Mouse (Mus musculus): ENCODE data around the gene Pdzd2. TPM values are rescaled to one million over a fixed set of nuclear protein-coding genes. Genes with fewer than 3 reads are reported as not detected.

The Pdzd2 gene
- polyA plus RNA-seq, 1 experiment from 2014 or later = 9.1 TPM

DNA sequence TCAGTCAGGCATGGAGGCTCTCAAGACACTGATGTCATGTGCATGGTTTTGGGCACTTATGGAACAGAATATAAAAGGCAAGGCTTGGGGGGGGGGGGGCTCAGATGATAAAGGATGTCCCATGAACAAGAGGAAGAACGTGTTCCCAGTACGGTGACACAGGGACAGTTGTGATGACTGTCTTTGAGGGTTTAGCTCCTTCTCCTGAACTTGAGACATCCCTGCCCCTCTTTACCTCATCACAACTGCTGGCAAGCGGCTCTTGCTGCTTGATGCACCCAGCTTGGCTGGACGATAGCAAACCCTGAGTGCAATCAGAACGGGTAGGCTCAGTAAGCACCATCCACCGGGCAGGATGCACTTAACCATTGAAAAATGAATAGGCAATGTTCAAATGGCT, 192.9 kb downstream of the Pdzd2 start:
- Histone ChIP-seq H3K4me1 (replicated peaks; ENCODE audit: control insufficient read depth, insufficient read depth, low read length) (peaks cover 4% of the 10 kb centered on the region; the same call in 1 of the 2 replicates), H3K4me3 (ENCODE audit: low read depth, low read length) (no peak overlapping the region), H3K4me2 (no peak overlapping the region), H3K9me3 (ENCODE audit: control insufficient read depth, low read length) (no peaks in the 10 kb centered on the region), H3K27me3 (replicated peaks; ENCODE audit: control insufficient read depth, insufficient read depth, low read length) (peaks cover 9% of the 10 kb centered on the region), H3K36me3 (ENCODE audit: control insufficient read depth, insufficient read depth, low read length) (no peaks in the 10 kb centered on the region), H3K9ac (ENCODE audit: low read depth, low read length) (no peak overlapping the region), H3K27ac (ENCODE audit: low read depth, low read length) (no peak overlapping the region)
- 78% methylated on average over 6 of the region's 6 CpGs for WGBS
- DNase-seq (ENCODE audit: low spot score) (no peak), ATAC-seq (replicated peaks; ENCODE audit: low FRiP score) (no peak)

- no peak overlapping the region for H3K4me3 ChIP-seq (ENCODE audit: low read depth, low read length)
- H3K4me1 ChIP-seq (replicated peaks; ENCODE audit: control insufficient read depth, insufficient read depth, low read length) = peaks cover 4% of the 10 kb centered on the region; the same call in 1 of the 2 replicates
- H3K4me2 ChIP-seq = no peak overlapping the region
- H3K36me3 ChIP-seq (ENCODE audit: control insufficient read depth, insufficient read depth, low read length) = no peaks in the 10 kb centered on the region
- no peak overlapping the region for H3K27ac ChIP-seq (ENCODE audit: low read depth, low read length)
- peaks cover 9% of the 10 kb centered on the region for H3K27me3 ChIP-seq (replicated peaks; ENCODE audit: control insufficient read depth, insufficient read depth, low read length)
- ATAC-seq (replicated peaks; ENCODE audit: low FRiP score) = no peak
- 69% methylated on average over 6 of the region's 6 CpGs for WGBS
- no peak for DNase-seq (ENCODE audit: low spot score)
- no peaks in the 10 kb centered on the region for H3K9me3 ChIP-seq (ENCODE audit: control insufficient read depth, low read length)
- no peak overlapping the region for H3K9ac ChIP-seq (ENCODE audit: low read depth, low read length)
These were observed 194.1 kb downstream of the Pdzd2 start for GRCm38 (mm10) chr15:12545671-12546070.

DNA sequence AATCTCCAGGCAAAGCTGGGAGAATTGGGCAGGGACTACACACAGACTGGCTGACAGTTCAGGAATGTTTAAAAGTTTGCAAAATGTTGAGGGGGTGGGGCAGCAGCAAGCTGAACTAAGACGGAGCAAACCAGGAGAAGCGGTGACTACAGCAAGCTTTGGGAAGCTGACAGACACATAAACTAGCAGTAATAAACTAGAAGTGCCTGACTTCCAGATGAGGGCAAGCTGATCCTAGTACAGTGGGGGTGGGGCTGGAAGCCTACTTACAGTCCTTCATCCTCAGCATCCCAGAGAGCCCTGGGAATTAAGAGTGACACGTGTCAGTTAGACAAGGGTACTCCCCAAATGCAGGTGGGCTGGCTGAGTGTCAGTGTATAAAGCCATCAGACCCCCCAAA, 194.5 kb downstream of the Pdzd2 start:
- peaks cover 4% of the 10 kb centered on the region; the same call in 1 of the 2 replicates for H3K4me1 ChIP-seq (replicated peaks; ENCODE audit: control insufficient read depth, insufficient read depth, low read length)
- ATAC-seq (replicated peaks; ENCODE audit: low FRiP score) (no peak), DNase-seq (ENCODE audit: low spot score) (no peak)
- no peak overlapping the region for H3K4me2 ChIP-seq
- H3K27ac ChIP-seq (ENCODE audit: low read depth, low read length) = no peak overlapping the region
- H3K9ac ChIP-seq (ENCODE audit: low read depth, low read length) = no peak overlapping the region
- no peaks in the 10 kb centered on the region for H3K36me3 ChIP-seq (ENCODE audit: control insufficient read depth, insufficient read depth, low read length)
- no peaks in the 10 kb centered on the region for H3K9me3 ChIP-seq (ENCODE audit: control insufficient read depth, low read length)
- 50% methylated on average over 3 of the region's 3 CpGs for WGBS
- H3K27me3 ChIP-seq (replicated peaks; ENCODE audit: control insufficient read depth, insufficient read depth, low read length) = peaks cover 9% of the 10 kb centered on the region
- H3K4me3 ChIP-seq (ENCODE audit: low read depth, low read length) = no peak overlapping the region

- 72% methylated on average over 13 of the region's 13 CpGs for WGBS
- ATAC-seq (replicated peaks; ENCODE audit: low FRiP score) = no peak
- H3K27me3 ChIP-seq (replicated peaks; ENCODE audit: control insufficient read depth, insufficient read depth, low read length) = no peaks in the 10 kb centered on the region
These were observed 195.9 kb downstream of the Pdzd2 start for GRCm38 (mm10) chr15:12543686-12544325.

DNA sequence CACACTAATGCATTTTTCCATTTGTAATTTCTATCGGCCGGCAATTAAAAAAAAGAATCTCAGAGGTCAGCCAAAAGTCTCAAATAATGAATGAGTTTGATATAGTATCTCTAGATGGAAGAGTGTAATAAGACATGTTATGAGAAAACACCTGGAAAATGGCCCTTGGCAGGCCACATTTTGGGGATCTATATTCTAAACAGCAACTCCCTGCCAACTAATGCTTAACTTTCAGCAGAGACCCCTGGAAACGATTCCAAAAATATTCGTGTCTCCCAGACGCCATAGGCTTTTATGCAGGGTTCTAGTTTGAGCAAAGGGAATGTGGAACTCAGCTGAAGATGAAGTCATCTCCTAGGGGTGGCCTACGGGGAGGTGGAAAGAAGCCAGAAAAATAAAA, 197.4 kb downstream of the Pdzd2 start:
- no peak for DNase-seq (ENCODE audit: low spot score)
- no peak for ATAC-seq (replicated peaks; ENCODE audit: low FRiP score)
- 85% methylated on average over 6 of the region's 6 CpGs for whole genome bisulfite sequencing
- H3K9ac ChIP-seq (ENCODE audit: low read depth, low read length) = no peak overlapping the region
- no peak overlapping the region for H3K4me2 ChIP-seq
- no peak overlapping the region for H3K4me3 ChIP-seq (ENCODE audit: low read depth, low read length)
- H3K27me3 ChIP-seq (replicated peaks; ENCODE audit: control insufficient read depth, insufficient read depth, low read length) = no peaks in the 10 kb centered on the region
- no peaks in the 10 kb centered on the region for H3K36me3 ChIP-seq (ENCODE audit: control insufficient read depth, insufficient read depth, low read length)
- H3K9me3 ChIP-seq (ENCODE audit: control insufficient read depth, low read length) = no peaks in the 10 kb centered on the region
- H3K4me1 ChIP-seq (replicated peaks; ENCODE audit: control insufficient read depth, insufficient read depth, low read length) = no peaks in the 10 kb centered on the region
- H3K27ac ChIP-seq (ENCODE audit: low read depth, low read length) = no peak overlapping the region

More at GRCm38 (mm10) chr15:12543686-12544325, 195.9 kb downstream of the Pdzd2 start:
- no peak overlapping the region for H3K9ac ChIP-seq (ENCODE audit: low read depth, low read length)
- H3K4me1 ChIP-seq (replicated peaks; ENCODE audit: control insufficient read depth, insufficient read depth, low read length) = no peaks in the 10 kb centered on the region
- H3K4me3 ChIP-seq (ENCODE audit: low read depth, low read length) = no peak overlapping the region
- H3K4me2 ChIP-seq = no peak overlapping the region
- no peaks in the 10 kb centered on the region for H3K36me3 ChIP-seq (ENCODE audit: control insufficient read depth, insufficient read depth, low read length)
- no peak for DNase-seq (ENCODE audit: low spot score)
- no peak overlapping the region for H3K27ac ChIP-seq (ENCODE audit: low read depth, low read length)
- no peaks in the 10 kb centered on the region for H3K9me3 ChIP-seq (ENCODE audit: control insufficient read depth, low read length)

- Histone ChIP-seq H3K9ac (ENCODE audit: low read depth, low read length) (no peak overlapping the region), H3K27me3 (replicated peaks; ENCODE audit: control insufficient read depth, insufficient read depth, low read length) (no peaks in the 10 kb centered on the region), H3K9me3 (ENCODE audit: control insufficient read depth, low read length) (no peaks in the 10 kb centered on the region), H3K4me2 (no peak overlapping the region), H3K27ac (ENCODE audit: low read depth, low read length) (no peak overlapping the region), H3K4me1 (replicated peaks; ENCODE audit: control insufficient read depth, insufficient read depth, low read length) (no peaks in the 10 kb centered on the region), H3K36me3 (ENCODE audit: control insufficient read depth, insufficient read depth, low read length) (no peaks in the 10 kb centered on the region), H3K4me3 (ENCODE audit: low read depth, low read length) (no peak overlapping the region)
- no peak for DNase-seq (ENCODE audit: low spot score)
- no peak for ATAC-seq (replicated peaks; ENCODE audit: low FRiP score)
- 86% methylated on average over 11 of the region's 11 CpGs for WGBS
These were observed 200.0 kb downstream of the Pdzd2 start for GRCm38 (mm10) chr15:12539618-12540302.

DNA sequence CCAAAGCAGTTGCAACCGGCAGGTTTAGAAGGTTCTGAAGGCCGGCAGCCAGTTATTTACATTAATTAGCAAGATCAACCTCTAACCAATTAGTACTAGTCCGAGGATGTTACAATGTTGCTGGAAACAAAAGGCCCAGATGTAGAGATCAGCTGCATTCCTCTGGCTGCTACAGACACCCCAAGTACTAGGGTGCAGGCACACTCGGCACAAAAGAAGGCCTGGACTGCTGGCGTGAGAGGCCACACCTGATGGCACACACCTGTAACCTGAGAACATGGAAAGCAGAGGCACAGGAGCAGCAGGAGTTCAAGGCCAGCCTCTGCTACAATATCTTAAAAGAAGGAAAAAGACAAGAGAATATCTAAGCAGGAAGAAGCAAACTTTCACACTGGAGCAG, 206.5 kb downstream of the Pdzd2 start:
- Histone ChIP-seq H3K4me3 (ENCODE audit: low read depth, low read length) (no peak overlapping the region), H3K36me3 (ENCODE audit: control insufficient read depth, insufficient read depth, low read length) (no peaks in the 10 kb centered on the region), H3K4me1 (replicated peaks; ENCODE audit: control insufficient read depth, insufficient read depth, low read length) (no peaks in the 10 kb centered on the region), H3K27me3 (replicated peaks; ENCODE audit: control insufficient read depth, insufficient read depth, low read length) (no peaks in the 10 kb centered on the region), H3K9me3 (ENCODE audit: control insufficient read depth, low read length) (no peaks in the 10 kb centered on the region), H3K27ac (ENCODE audit: low read depth, low read length) (no peak overlapping the region), H3K9ac (ENCODE audit: low read depth, low read length) (no peak overlapping the region), H3K4me2 (no peak overlapping the region)
- ATAC-seq (replicated peaks; ENCODE audit: low FRiP score) (no peak), DNase-seq (ENCODE audit: low spot score) (no peak)
- 83% methylated on average over 5 of the region's 5 CpGs for WGBS

DNA sequence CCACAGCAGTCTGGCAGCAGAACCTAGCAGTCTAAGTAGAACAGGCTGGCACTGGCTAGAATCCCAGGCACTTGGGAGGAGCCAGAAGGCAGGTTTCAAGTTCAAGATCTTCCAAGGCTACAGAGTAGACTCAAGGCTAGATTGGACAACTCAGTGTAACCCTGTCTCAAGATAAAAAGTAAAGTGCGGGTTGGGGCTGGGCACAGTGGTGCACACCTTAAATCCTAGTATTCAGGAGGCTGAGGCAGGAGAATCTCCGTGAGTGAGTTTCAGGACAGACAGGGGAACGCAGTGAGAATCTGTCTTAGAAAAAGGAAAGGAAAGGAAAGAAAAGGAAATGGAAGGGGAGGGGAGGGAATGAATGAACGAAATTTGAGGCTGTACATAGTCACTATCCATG, 207.2 kb downstream of the Pdzd2 start:
- no peaks in the 10 kb centered on the region for H3K9me3 ChIP-seq (ENCODE audit: control insufficient read depth, low read length)
- no peak for DNase-seq (ENCODE audit: low spot score)
- no peak overlapping the region for H3K27ac ChIP-seq (ENCODE audit: low read depth, low read length)
- no peak overlapping the region for H3K9ac ChIP-seq (ENCODE audit: low read depth, low read length)
- no peak overlapping the region for H3K4me2 ChIP-seq
- WGBS = 88% methylated on average over 4 of the region's 4 CpGs
- H3K4me1 ChIP-seq (replicated peaks; ENCODE audit: control insufficient read depth, insufficient read depth, low read length) = no peaks in the 10 kb centered on the region
- ATAC-seq (replicated peaks; ENCODE audit: low FRiP score) = no peak
- no peak overlapping the region for H3K4me3 ChIP-seq (ENCODE audit: low read depth, low read length)
- H3K36me3 ChIP-seq (ENCODE audit: control insufficient read depth, insufficient read depth, low read length) = no peaks in the 10 kb centered on the region
- no peaks in the 10 kb centered on the region for H3K27me3 ChIP-seq (replicated peaks; ENCODE audit: control insufficient read depth, insufficient read depth, low read length)

- no peak overlapping the region for H3K27ac ChIP-seq (ENCODE audit: low read depth, low read length)
These were observed 216.9 kb downstream of the Pdzd2 start for GRCm38 (mm10) chr15:12522810-12523209.

More at GRCm38 (mm10) chr15:12522810-12523209, 216.9 kb downstream of the Pdzd2 start:
- no peak overlapping the region for H3K4me3 ChIP-seq (ENCODE audit: low read depth, low read length)
- WGBS = 81% methylated on average over 7 of the region's 7 CpGs
- H3K27me3 ChIP-seq (replicated peaks; ENCODE audit: control insufficient read depth, insufficient read depth, low read length) = no peaks in the 10 kb centered on the region
- no peak overlapping the region for H3K4me2 ChIP-seq
- H3K4me1 ChIP-seq (replicated peaks; ENCODE audit: control insufficient read depth, insufficient read depth, low read length) = no peaks in the 10 kb centered on the region
- no peak for ATAC-seq (replicated peaks; ENCODE audit: low FRiP score)
- no peak for DNase-seq (ENCODE audit: low spot score)
- H3K9me3 ChIP-seq (ENCODE audit: control insufficient read depth, low read length) = no peaks in the 10 kb centered on the region
- no peak overlapping the region for H3K9ac ChIP-seq (ENCODE audit: low read depth, low read length)
- no peaks in the 10 kb centered on the region for H3K36me3 ChIP-seq (ENCODE audit: control insufficient read depth, insufficient read depth, low read length)

Measured in liver, embryonic 11.5 days (tissue).